Mouse (Mus musculus) v-Abl transformed pro-B cells (cell line): ENCODE measurements around the gene Plch2.

ENCODE experiments used
- in situ Hi-C, 2 experiments: fragments of 400-800 bp; cut with MboI; formaldehyde crosslinking; loops; one replicate each; pipeline ENCODE4 v1.15.1; 2025; ENCODE audit not compliant: unreplicated experiment in 2 of 2

Plch2 gene

GRCm38 (mm10) chr4:154963901-154964580, 92.5 kb downstream of the Plch2 start, which contains the start of gene Pank4:
TSS of gene Pank4 (plus strand) at chr4:154964123.
- in situ Hi-C loops, result loop anchor here (10.0 to 25.0 kb wide), 3 partner anchors 273 to 598 kb away; partner anchors contain the start of genes Faap20 (in 2 of the 2) and Nadk (in 1 of the 2)

- in situ Hi-C loops, result loop anchor here (10.0 to 25.0 kb wide), 3 partner anchors 274 to 599 kb away; partner anchors contain the start of genes Faap20 (in 2 of the 2) and Nadk (in 1 of the 2)
These were observed 93.3 kb downstream of the Plch2 start for GRCm38 (mm10) chr4:154963190-154963836.

GRCm38 (mm10) chr4:154962683-154963082, 93.9 kb downstream of the Plch2 start:
- in situ Hi-C loops, result loop anchor here (10.0 to 25.0 kb wide), 3 partner anchors 275 to 600 kb away; partner anchors contain the start of genes Faap20 (in 2 of the 2) and Nadk (in 1 of the 2)

- in situ Hi-C loops, result loop anchor here (10.0 to 25.0 kb wide), 3 partner anchors 275 to 600 kb away; partner anchors contain the start of genes Faap20 (in 2 of the 2) and Nadk (in 1 of the 2)
These were observed 94.7 kb downstream of the Plch2 start for GRCm38 (mm10) chr4:154961911-154962310.

- in situ Hi-C loops, result loop anchor here (10.0 to 25.0 kb wide), 3 partner anchors 276 to 601 kb away; partner anchors contain the start of genes Faap20 (in 2 of the 2) and Nadk (in 1 of the 2)
These were observed 95.3 kb downstream of the Plch2 start for GRCm38 (mm10) chr4:154961226-154961738.

- in situ Hi-C loops, result loop anchor here (10.0 to 25.0 kb wide), 3 partner anchors 277 to 602 kb away; partner anchors contain the start of genes Faap20 (in 2 of the 2) and Nadk (in 1 of the 2)
These were observed 95.8 kb downstream of the Plch2 start, which contains the start of gene Hes5 for GRCm38 (mm10) chr4:154960690-154961225. TSS of gene Hes5 (plus strand) at chr4:154960923.

- in situ Hi-C loops, result loop anchor here (10.0 to 25.0 kb wide), 3 partner anchors 277 to 602 kb away; partner anchors contain the start of genes Faap20 (in 2 of the 2) and Nadk (in 1 of the 2)
These were observed 96.4 kb downstream of the Plch2 start for GRCm38 (mm10) chr4:154960021-154960689.

- in situ Hi-C loops, result loop anchor here (25.0 kb wide), 2 partner anchors 279 to 604 kb away; partner anchors contain the start of genes Faap20 (in 1 of the 2) and Nadk (in 1 of the 2)
These were observed 98.0 kb downstream of the Plch2 start for GRCm38 (mm10) chr4:154958621-154959020.

- in situ Hi-C loops, result loop anchor here (25.0 kb wide), 2 partner anchors 279 to 604 kb away; partner anchors contain the start of genes Faap20 (in 1 of the 2) and Nadk (in 1 of the 2)
These were observed 98.4 kb downstream of the Plch2 start for GRCm38 (mm10) chr4:154958171-154958570.

GRCm38 (mm10) chr4:154957289-154957993, 99.1 kb downstream of the Plch2 start:
- in situ Hi-C loops, result loop anchor here (25.0 kb wide), 2 partner anchors 280 to 605 kb away; partner anchors contain the start of genes Faap20 (in 1 of the 2) and Nadk (in 1 of the 2)

GRCm38 (mm10) chr4:154956604-154957003, 100.0 kb downstream of the Plch2 start:
- in situ Hi-C loops, result loop anchor here (25.0 kb wide), 2 partner anchors 281 to 606 kb away; partner anchors contain the start of genes Faap20 (in 1 of the 2) and Nadk (in 1 of the 2)

GRCm38 (mm10) chr4:154952461-154953241, 103.9 kb downstream of the Plch2 start:
- in situ Hi-C loops, result loop anchor here (25.0 kb wide), 2 partner anchors 285 to 610 kb away; partner anchors contain the start of genes Faap20 (in 1 of the 2) and Nadk (in 1 of the 2)

GRCm38 (mm10) chr4:154949589-154949982, 107.0 kb downstream of the Plch2 start:
- in situ Hi-C loops, result loop anchor here in 1 of 2 experiments (5.0 to 25.0 kb wide), 2 partner anchors 113 to 638 kb away; no protein-coding TSS in a partner anchor

GRCm38 (mm10) chr4:154948940-154949588, 107.5 kb downstream of the Plch2 start:
- in situ Hi-C loops, result loop anchor here in 1 of 2 experiments (5.0 to 25.0 kb wide), 2 partner anchors 113 to 638 kb away; no protein-coding TSS in a partner anchor

- in situ Hi-C loops, result loop anchor here in 1 of 2 experiments (5.0 to 25.0 kb wide), 2 partner anchors 114 to 639 kb away; no protein-coding TSS in a partner anchor
These were observed 108.3 kb downstream of the Plch2 start for GRCm38 (mm10) chr4:154948066-154948939.

GRCm38 (mm10) chr4:154946319-154946718, 110.3 kb downstream of the Plch2 start:
- in situ Hi-C loops, result loop anchor here in 1 of 2 experiments (5.0 to 25.0 kb wide), 2 partner anchors 116 to 641 kb away; no protein-coding TSS in a partner anchor
